In genomic region chr5:88764430-88764986, GRCm38 (mm10) we compare ENCODE assay signal across 8 mouse cellular contexts. TPM values are rescaled to one million over a fixed set of nuclear protein-coding genes. Genes with fewer than 3 reads are reported as not detected.
DNase-seq lines count a peak whose midpoint lies in the region; ATAC-seq and TF ChIP-seq lines count a peak whose summit lies in the region.

No protein-coding gene starts in this region.

- ATAC-seq in heart, embryonic 11.5 days (replicated peaks; ENCODE audit: insufficient number of reproducible peaks, low FRiP score, low TSS enrichment): peak; percentile 57
- ATAC-seq in limb, embryonic 15.5 days (ENCODE audit: insufficient number of reproducible peaks, low FRiP score, low TSS enrichment, low read depth): peak; percentile 54
- peak; percentile 48 for ATAC-seq in stomach, embryonic 16.5 days (ENCODE audit: insufficient read depth, low FRiP score)

- H3K9ac ChIP-seq in heart, embryonic 11.5 days (ENCODE audit: low read depth, low read length): no peak overlapping the region; the same call in none of the 2 replicates
- H3K9ac ChIP-seq in limb, embryonic 15.5 days: peak overlapping the region; percentile 64
- peak overlapping the region; percentile 67 for H3K9ac ChIP-seq in stomach, embryonic 16.5 days (ENCODE audit: low read length)

- no peaks in the 10 kb centered on the region for H3K27me3 ChIP-seq in heart, embryonic 11.5 days (ENCODE audit: control insufficient read depth, insufficient read depth, low read length)
- H3K27me3 ChIP-seq in E14TG2a.4 (ENCODE audit: insufficient read depth, low read length): no peaks in the 10 kb centered on the region
- no peaks in the 10 kb centered on the region for H3K27me3 ChIP-seq in forebrain, embryonic 10.5 days (ENCODE audit: poor library complexity, severe bottlenecking)
- no peaks in the 10 kb centered on the region for H3K27me3 ChIP-seq in limb, embryonic 15.5 days
- H3K27me3 ChIP-seq in stomach, embryonic 16.5 days (ENCODE audit: control insufficient read depth, insufficient read depth, low read length): no peaks in the 10 kb centered on the region

- no peak for DNase-seq in heart, adult 18-20 months
- DNase-seq in forebrain, embryonic 10.5 days (ENCODE audit: extremely low spot score, low spot score): no peak
- no peak for DNase-seq in layer of hippocampus, adult 11-12 months (ENCODE audit: low spot score)
- no peak for DNase-seq in thymus, postnatal 14 days

- under 1% methylated on average over 23 of the region's 23 CpGs for WGBS in heart, embryonic 11.5 days (ENCODE audit: insufficient replicate concordance)
- WGBS in forebrain, embryonic 10.5 days: under 1% methylated on average over 23 of the region's 23 CpGs
- under 1% methylated on average over 23 of the region's 23 CpGs for WGBS in limb, embryonic 15.5 days
- under 1% methylated on average over 23 of the region's 23 CpGs for WGBS in stomach, embryonic 16.5 days

- peak overlapping the region; percentile 87; the same call in 1 of the 2 replicates for H3K27ac ChIP-seq in heart, embryonic 11.5 days (ENCODE audit: low read depth, low read length)
- peak overlapping the region; percentile 96 for H3K27ac ChIP-seq in forebrain, embryonic 10.5 days
- no peak overlapping the region for H3K27ac ChIP-seq in limb, embryonic 15.5 days
- H3K27ac ChIP-seq in stomach, embryonic 16.5 days (ENCODE audit: low read length): peak overlapping the region; percentile 42; the same call in 1 of the 2 replicates

- peaks cover under 1% of the 10 kb centered on the region; the same call in 1 of the 2 replicates for H3K36me3 ChIP-seq in heart, embryonic 11.5 days (ENCODE audit: control insufficient read depth, insufficient read depth, low read length)
- peaks cover 35% of the 10 kb centered on the region for H3K36me3 ChIP-seq in E14TG2a.4 (ENCODE audit: insufficient read depth, low read length)
- peaks cover 34% of the 10 kb centered on the region for H3K36me3 ChIP-seq in forebrain, embryonic 10.5 days (replicated peaks)
- H3K36me3 ChIP-seq in limb, embryonic 15.5 days: peaks cover 3% of the 10 kb centered on the region
- no peaks in the 10 kb centered on the region for H3K36me3 ChIP-seq in stomach, embryonic 16.5 days (ENCODE audit: control insufficient read depth, insufficient read depth, low read length)

- peak overlapping the region; percentile 65 for H3K4me3 ChIP-seq in heart, embryonic 11.5 days (ENCODE audit: low read depth, low read length)
- H3K4me3 ChIP-seq in E14TG2a.4 (replicated peaks; ENCODE audit: low read length): peak overlapping the region; percentile 72
- peak overlapping the region; percentile 80 for H3K4me3 ChIP-seq in forebrain, embryonic 10.5 days
- peak overlapping the region; percentile 70 for H3K4me3 ChIP-seq in limb, embryonic 15.5 days
- peak overlapping the region; percentile 89 for H3K4me3 ChIP-seq in stomach, embryonic 16.5 days (replicated peaks; ENCODE audit: low read length)

- no peak for TF ChIP-seq CTCF in E14TG2a.4 (conservative IDR thresholded peaks at IDR 0.05; ENCODE audit: low read length)

- peaks cover 12% of the 10 kb centered on the region for H3K4me1 ChIP-seq in heart, embryonic 11.5 days (ENCODE audit: control insufficient read depth, insufficient read depth, low read length)
- H3K4me1 ChIP-seq in E14TG2a.4 (replicated peaks; ENCODE audit: low read depth, low read length): peaks cover 42% of the 10 kb centered on the region
- H3K4me1 ChIP-seq in forebrain, embryonic 10.5 days: peaks cover 27% of the 10 kb centered on the region
- peaks cover 8% of the 10 kb centered on the region for H3K4me1 ChIP-seq in limb, embryonic 15.5 days
- peaks cover 20% of the 10 kb centered on the region; the same call in 1 of the 2 replicates for H3K4me1 ChIP-seq in stomach, embryonic 16.5 days (ENCODE audit: control insufficient read depth, insufficient read depth, low read length)

- peak overlapping the region; percentile 67 for H3K4me2 ChIP-seq in heart, embryonic 11.5 days
- peak overlapping the region; percentile 57 for H3K4me2 ChIP-seq in limb, embryonic 15.5 days
- peak overlapping the region; percentile 79 for H3K4me2 ChIP-seq in stomach, embryonic 16.5 days (ENCODE audit: low read depth, low read length)

- H3K9me3 ChIP-seq in heart, embryonic 11.5 days (replicated peaks; ENCODE audit: control insufficient read depth, low read length): no peaks in the 10 kb centered on the region
- no peaks in the 10 kb centered on the region for H3K9me3 ChIP-seq in E14TG2a.4 (ENCODE audit: low read length)
- H3K9me3 ChIP-seq in forebrain, embryonic 10.5 days: no peaks in the 10 kb centered on the region
- no peaks in the 10 kb centered on the region for H3K9me3 ChIP-seq in limb, embryonic 15.5 days
- H3K9me3 ChIP-seq in stomach, embryonic 16.5 days (replicated peaks; ENCODE audit: control insufficient read depth, low read length): no peaks in the 10 kb centered on the region

RNA-seq across cellular contexts. Expression of gene Dck, which starts 0.3 kb away (rescaled TPM):
- polyA plus RNA-seq in heart, embryonic 11.5 days (2014; fragmentation: Nextera tagmentation; extraction: Ambion mirVana): 54.0 and 54.7 TPM in 2 replicates
- total RNA-seq in heart, adult 18-20 months (2021): 1 to 10 TPM; 2.3 to 2.4 TPM
- 122 and 127 TPM in 2 replicates for polyA plus RNA-seq in forebrain, embryonic 10.5 days (2016; fragmentation: Nextera tagmentation; extraction: Ambion mirVana)
- polyA plus RNA-seq in limb, embryonic 15.5 days (2015; fragmentation: Nextera tagmentation; extraction: Ambion mirVana): 36.0 and 37.6 TPM in 2 replicates
- polyA plus RNA-seq in stomach, embryonic 16.5 days (2015; fragmentation: Nextera tagmentation; extraction: Ambion mirVana): 35.9 and 38.6 TPM in 2 replicates

RNA-seq across cellular contexts. Expression of gene Mob1b, which starts 43.9 kb away (rescaled TPM):
- 32.4 and 39.8 TPM in 2 replicates for polyA plus RNA-seq in heart, embryonic 11.5 days (2014; fragmentation: Nextera tagmentation; extraction: Ambion mirVana)
- total RNA-seq in heart, adult 18-20 months (2021): 10 to 100 TPM; 19.1 to 20.5 TPM
- 14.1 and 14.9 TPM in 2 replicates for polyA plus RNA-seq in forebrain, embryonic 10.5 days (2016; fragmentation: Nextera tagmentation; extraction: Ambion mirVana)
- 11.0 TPM in 2 replicates for polyA plus RNA-seq in limb, embryonic 15.5 days (2015; fragmentation: Nextera tagmentation; extraction: Ambion mirVana)
- polyA plus RNA-seq in stomach, embryonic 16.5 days (2015; fragmentation: Nextera tagmentation; extraction: Ambion mirVana): 15.2 and 15.9 TPM in 2 replicates
